Mouse (Mus musculus) intestine, postnatal 0 days (tissue): Measurements from ENCODE around the gene Mrps18b. TPM values are rescaled to one million over a fixed set of nuclear protein-coding genes. Genes with fewer than 3 reads are reported as not detected.
A peak's percentile ranks its signal among the peaks of the same experiment; 100 is the strongest.

Experiments
- ATAC-seq: fragments of 200-750 bp; cut with Nextera tagmentation; 2 replicates; pipeline ENCODE4 v1.8.0; 2017; ENCODE audit warnings: mild to moderate bottlenecking, moderate TSS enrichment, moderate library complexity
- H3K27ac ChIP-seq: fragments of 300-500 bp; sonication (generic); 2 replicates; pipeline ENCODE4 v1.5.1; 2014; ENCODE audit warnings: mild to moderate bottlenecking, low read depth, low read length, moderate library complexity
- H3K27me3 ChIP-seq: fragments of 300-500 bp; sonication (generic); replicated peaks from 2 replicates; pipeline ENCODE4 v1.6.1; 2014; ENCODE audit warnings: low read length, mixed read lengths; ENCODE audit not compliant: control insufficient read depth, insufficient read depth
- H3K36me3 ChIP-seq: fragments of 300-500 bp; sonication (generic); 2 replicates; pipeline ENCODE4 v1.6.1; 2014; ENCODE audit warnings: mild to moderate bottlenecking, moderate library complexity; ENCODE audit not compliant: control insufficient read depth, insufficient read depth
- H3K4me1 ChIP-seq: fragments of 300-500 bp; sonication (generic); replicated peaks from 2 replicates; pipeline ENCODE4 v1.6.1; 2014; ENCODE audit warnings: antibody characterized with exemption, low read length, mixed read lengths; ENCODE audit not compliant: control insufficient read depth, insufficient read depth
- H3K4me2 ChIP-seq: fragments of 300-500 bp; sonication (generic); replicated peaks from 2 replicates; pipeline ENCODE4 v1.6.1; 2014; ENCODE audit warnings: low read depth, mild to moderate bottlenecking, moderate library complexity
- H3K4me3 ChIP-seq: fragments of 300-500 bp; sonication (generic); 2 replicates; pipeline ENCODE4 v1.5.1; 2014; ENCODE audit warnings: low read depth, low read length
- H3K9ac ChIP-seq: fragments of 300-500 bp; sonication (generic); 2 replicates; pipeline ENCODE4 v1.6.1; 2014; ENCODE audit warnings: mild to moderate bottlenecking, low read depth, low read length
- H3K9me3 ChIP-seq: fragments of 300-500 bp; sonication (generic); 2 replicates; pipeline ENCODE4 v1.6.1; 2016; ENCODE audit warnings: mixed run types; ENCODE audit not compliant: control insufficient read depth
- CTCF ChIP-seq: sonication (generic); IDR thresholded peaks from 2 replicates; pipeline ENCODE4 v1.5.1; 2016; ENCODE audit warnings: low read depth, mild to moderate bottlenecking, control low read depth, antibody characterized with exemption, moderate library complexity
- WGBS: fragments of 180-500 bp; shearing (Covaris S2); extraction: QIAGEN DNeasy Blood & Tissue Kit; methylation state at CpG from one replicate; pipeline ENCODE4 v1.1.7; 2014; 5-methylcytosine and 5-hydroxymethylcytosine counted together
- polyA plus RNA-seq: library from polyadenylated mRNA; unstranded; fragments of >200 nt; fragmentation: Nextera tagmentation; extraction: Ambion mirVana; gene quantifications from 2 replicates; pipeline ENCODE4 v1.2.1, GENCODE M21; 2015

Mrps18b gene
- polyA plus RNA-seq, 1 experiment from 2014 or later, result 85.7 TPM

DNA sequence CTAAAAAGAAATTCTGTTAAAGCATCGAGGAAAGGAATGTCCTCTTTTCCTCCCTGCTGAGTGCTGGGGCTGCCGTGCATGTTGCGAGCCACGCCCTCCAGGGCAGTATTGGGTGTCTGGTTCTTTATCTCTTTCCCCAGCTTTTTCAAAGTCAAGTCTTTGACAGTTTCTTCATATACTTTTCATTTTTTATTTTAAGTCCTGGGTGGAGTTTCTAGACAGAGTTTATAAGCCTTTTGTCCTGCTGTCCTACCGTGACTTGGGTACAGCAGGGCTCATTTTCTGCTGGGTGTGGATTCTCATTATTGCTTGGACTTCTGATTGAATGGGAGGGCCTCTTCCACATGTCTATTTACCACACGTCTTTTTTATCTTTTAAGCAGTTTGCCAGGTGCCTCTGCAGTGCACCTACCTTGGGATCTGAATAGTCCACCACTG is 3.7 kb upstream of the Mrps18b start:
- WGBS, result 19% methylated on average over 6 of the region's 6 CpGs
- no peak for TF ChIP-seq CTCF
- H3K4me1 ChIP-seq, result peaks cover 7% of the 10 kb centered on the region; the same call in 1 of the 2 replicates
- peak overlapping the region; percentile 69 for H3K4me2 ChIP-seq
- no peaks in the 10 kb centered on the region for H3K27me3 ChIP-seq
- H3K9me3 ChIP-seq, result no peaks in the 10 kb centered on the region
- H3K9ac ChIP-seq, result peak overlapping the region; percentile 93; the same call in 1 of the 2 replicates
- no peak for ATAC-seq
- H3K27ac ChIP-seq, result no peak overlapping the region
- peak overlapping the region; percentile 27; the same call in 1 of the 2 replicates for H3K4me3 ChIP-seq
- peaks cover 17% of the 10 kb centered on the region for H3K36me3 ChIP-seq

DNA sequence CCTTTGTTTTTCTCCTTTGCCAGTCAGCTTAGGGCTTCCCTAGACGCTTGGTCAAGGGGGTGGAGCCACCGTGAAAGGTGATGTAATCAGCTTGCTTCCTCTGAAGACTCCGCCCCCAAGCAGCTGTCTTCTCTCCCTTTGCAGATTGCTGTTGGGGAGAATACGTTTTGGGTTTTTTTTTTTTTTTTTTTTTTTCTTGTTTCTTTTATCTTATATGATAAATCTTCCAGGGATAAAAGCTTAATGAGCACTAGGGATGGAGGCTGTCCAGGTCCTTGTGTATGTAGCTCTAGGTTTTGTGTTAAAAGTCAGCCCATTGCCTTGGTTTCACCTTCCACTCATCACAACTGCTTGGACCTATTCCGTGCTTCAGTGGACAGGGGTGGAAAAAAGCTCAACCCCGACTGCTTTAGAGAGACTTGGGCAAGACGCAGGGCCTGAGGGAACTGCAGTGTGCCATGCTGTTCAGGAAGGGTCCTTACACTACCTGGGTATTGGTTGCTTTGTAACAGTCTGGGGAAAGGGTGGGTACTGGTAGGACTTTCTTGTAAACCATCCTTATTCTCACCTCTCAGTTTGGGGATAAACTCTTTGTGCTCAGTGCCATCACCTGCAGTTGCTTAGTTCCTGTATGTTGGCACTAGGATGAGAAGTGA is 3.0 kb upstream of the Mrps18b start:
- Histone ChIP-seq H3K4me2 (peak overlapping the region; percentile 69), H3K4me1 (peaks cover 7% of the 10 kb centered on the region; the same call in 1 of the 2 replicates), H3K9me3 (no peaks in the 10 kb centered on the region), H3K4me3 (peak overlapping the region; percentile 86), H3K27ac (peak overlapping the region; percentile 95), H3K9ac (peak overlapping the region; percentile 93), H3K27me3 (no peaks in the 10 kb centered on the region), H3K36me3 (peaks cover 10% of the 10 kb centered on the region)
- no peak for TF ChIP-seq CTCF
- 10% methylated on average over 7 of the region's 7 CpGs for WGBS
- peak; percentile 16 for ATAC-seq

DNA sequence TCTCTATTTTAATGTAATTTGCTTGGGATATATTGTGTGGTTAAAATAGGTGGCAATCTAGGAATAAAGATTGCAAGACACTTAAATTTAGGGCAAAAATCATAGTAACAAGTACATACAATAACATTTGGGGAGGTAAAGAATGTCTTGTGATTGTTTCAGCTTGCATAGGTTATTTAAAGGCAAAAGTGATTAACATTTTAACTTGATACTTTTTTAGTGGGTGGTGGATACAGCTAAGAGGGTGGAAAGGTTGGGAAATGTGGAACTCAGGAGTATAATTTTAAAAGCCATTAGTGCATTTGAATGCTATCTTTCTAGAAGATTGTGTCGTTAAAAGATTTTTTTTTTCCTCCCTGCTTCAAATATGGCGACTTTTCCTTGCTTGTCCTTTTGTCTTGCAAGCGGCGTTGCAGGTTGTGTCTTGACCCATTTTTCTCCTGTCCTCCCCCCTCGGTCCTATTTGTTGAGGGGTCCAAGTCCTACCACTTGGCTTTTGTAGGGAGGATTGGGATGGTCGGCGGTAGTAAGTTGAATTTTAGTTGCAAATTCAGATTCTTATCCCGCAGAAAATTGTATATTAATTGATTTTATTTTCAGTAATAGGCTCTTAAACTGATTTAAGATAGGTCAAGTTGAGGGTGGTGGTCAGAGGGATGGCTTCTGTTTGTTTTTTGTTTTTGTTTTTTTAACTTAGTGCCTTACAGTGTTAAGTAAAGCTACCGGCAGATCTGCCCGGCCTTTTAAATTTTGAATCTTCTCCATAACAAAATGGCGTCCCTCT is 2.3 kb upstream of the Mrps18b start:
- no peak for ATAC-seq
- TF ChIP-seq CTCF, result no peak

GRCm38 (mm10) chr17:35917463-35918251 is 1.5 kb upstream of the Mrps18b start:
- Histone ChIP-seq H3K27ac (peak overlapping the region; percentile 95), H3K9me3 (no peaks in the 10 kb centered on the region), H3K27me3 (no peaks in the 10 kb centered on the region), H3K4me1 (peaks cover 7% of the 10 kb centered on the region; the same call in 1 of the 2 replicates), H3K9ac (peak overlapping the region; percentile 93), H3K36me3 (peaks cover 9% of the 10 kb centered on the region), H3K4me3 (peak overlapping the region; percentile 86), H3K4me2 (peak overlapping the region; percentile 69)
- 0% methylated on average over 13 of the region's 13 CpGs for WGBS
- TF ChIP-seq CTCF, result no peak
- ATAC-seq, result no peak

More for the DNA sequence above, 2.3 kb upstream of the Mrps18b start:
- Histone ChIP-seq H3K4me3 (peak overlapping the region; percentile 86), H3K27me3 (no peaks in the 10 kb centered on the region), H3K9ac (peak overlapping the region; percentile 93), H3K36me3 (peaks cover 4% of the 10 kb centered on the region), H3K4me1 (peaks cover 7% of the 10 kb centered on the region; the same call in 1 of the 2 replicates), H3K9me3 (no peaks in the 10 kb centered on the region), H3K4me2 (peak overlapping the region; percentile 69), H3K27ac (peak overlapping the region; percentile 95)
- WGBS, result under 1% methylated on average over 11 of the region's 11 CpGs

DNA sequence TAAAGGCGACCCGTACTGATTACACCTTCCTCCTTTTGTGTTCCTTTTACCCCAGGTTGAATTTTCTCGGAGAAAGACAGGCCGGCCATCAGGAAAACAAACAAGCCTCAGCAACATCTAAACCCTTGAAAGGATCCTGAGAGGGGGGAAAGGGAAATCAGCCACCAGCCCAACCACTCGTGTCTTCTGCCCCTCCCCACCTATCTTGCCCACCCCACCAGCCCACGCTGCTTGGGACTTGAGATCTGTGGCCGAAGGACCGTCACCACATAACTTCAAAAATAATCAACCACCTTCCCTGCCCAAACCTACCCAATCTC is 914 bp upstream of the Mrps18b start:
- Histone ChIP-seq H3K4me2 (peak overlapping the region; percentile 69), H3K9me3 (no peaks in the 10 kb centered on the region), H3K9ac (peak overlapping the region; percentile 93), H3K4me3 (peak overlapping the region; percentile 86), H3K27me3 (no peaks in the 10 kb centered on the region), H3K4me1 (peaks cover 7% of the 10 kb centered on the region; the same call in 1 of the 2 replicates), H3K36me3 (peaks cover 14% of the 10 kb centered on the region), H3K27ac (peak overlapping the region; percentile 95)
- ATAC-seq, result no peak
- no peak for TF ChIP-seq CTCF
- 0% methylated on average over 8 of the region's 8 CpGs for WGBS
